Mouse (Mus musculus) cerebellum, adult 2 months (tissue): ENCODE data around the gene Cdh12.

ENCODE experiments used
- CTCF ChIP-seq: fragments of 200-500 bp; IDR thresholded peaks from 2 replicates; pipeline ENCODE4 v1.5.1; 2011; ENCODE audit warnings: low read depth, mild to moderate bottlenecking, control low read depth, low read length, moderate library complexity, borderline replicate concordance; ENCODE audit not compliant: insufficient read depth
- POLR2A ChIP-seq: fragments of 200-500 bp; IDR thresholded peaks from 2 replicates; pipeline ENCODE4 v1.6.1; 2011; ENCODE audit warnings: low read length, control low read depth, borderline replicate concordance; ENCODE audit not compliant: insufficient read depth

- TF ChIP-seq CTCF (no peak), POLR2A (no peak)
Observed at GRCm38 (mm10) chr15:20836991-20837390, 387.9 kb downstream of the Cdh12 start.
